In genomic region chr1:66806821-66807220, GRCm38 (mm10) we compare ENCODE assay signal across 21 mouse cellular contexts. TPM values are rescaled to one million over a fixed set of nuclear protein-coding genes. Genes with fewer than 3 reads are reported as not detected.
DNase-seq lines count a peak whose midpoint lies in the region; ATAC-seq lines count a peak whose summit lies in the region.
"Had no signal": no experiment of that assay in that cellular context is flagged by ENCODE, and none has a peak within 500 bp of the region (broad histone marks: within the 10 kb centered on the region; RNA-seq: fewer than 3 reads in every experiment).

No protein-coding gene starts in this region.

- H3K36me3 ChIP-seq in embryonic facial prominence, embryonic 10.5 days (replicated peaks) = peaks cover 3% of the 10 kb centered on the region; the same call in 1 of the 2 replicates
- H3K36me3 ChIP-seq: embryonic facial prominence, embryonic 12.5 days; hindbrain, embryonic 15.5 days had no signal

- no peak overlapping the region for H3K4me3 ChIP-seq in embryonic facial prominence, embryonic 10.5 days
- H3K4me3 ChIP-seq: embryonic facial prominence, embryonic 12.5 days; embryonic facial prominence, embryonic 15.5 days; heart, adult 2 months; hindbrain, embryonic 12.5 days; hindbrain, embryonic 15.5 days had no signal

- no peak for DNase-seq in frontal cortex, adult 2 months (ENCODE audit: extremely low spot score in 1 of 2, low spot score in 1 of 2)
- DNase-seq in adrenal gland, adult 8-10 months = peak; percentile 45
- peak; percentile 55 for DNase-seq in adrenal gland, postnatal 14 days
- no peak for DNase-seq in cerebellum, adult 9-10 months
- DNase-seq in embryonic facial prominence, embryonic 10.5 days (ENCODE audit: low spot score) = no peak
- DNase-seq: cerebellum, adult 11-12 months; cerebellum, adult 8-10 months; cerebellum, postnatal 14 days; forebrain, postnatal 0 days; gastrocnemius, postnatal 10 days; gastrocnemius, postnatal 36 days; heart, adult 2 months; kidney, adult 2 months had no signal

- peak; percentile 86 for ATAC-seq in frontal cortex, adult (ENCODE audit: low TSS enrichment)
- ATAC-seq: activated CD4-positive, CD25-positive, alpha-beta regulatory T cell, adult 4 months; forebrain, embryonic 14.5 days; forebrain, postnatal 0 days; intestine, postnatal 0 days had no signal

- no peak overlapping the region for H3K27ac ChIP-seq in embryonic facial prominence, embryonic 10.5 days (replicated peaks)
- H3K27ac ChIP-seq: embryonic facial prominence, embryonic 12.5 days; embryonic facial prominence, embryonic 15.5 days; heart, adult 2 months; hindbrain, embryonic 12.5 days; hindbrain, embryonic 15.5 days had no signal

- no peaks in the 10 kb centered on the region for H3K27me3 ChIP-seq in embryonic facial prominence, embryonic 10.5 days (replicated peaks; ENCODE audit: low read depth, poor library complexity, severe bottlenecking)
- H3K27me3 ChIP-seq: embryonic facial prominence, embryonic 12.5 days; embryonic facial prominence, embryonic 15.5 days; hindbrain, embryonic 12.5 days; hindbrain, embryonic 15.5 days had no signal

- 89% methylated on average over 1 of the region's 1 CpGs for WGBS in embryonic facial prominence, embryonic 10.5 days

- peaks cover 5% of the 10 kb centered on the region; the same call in 1 of the 2 replicates for H3K4me1 ChIP-seq in embryonic facial prominence, embryonic 10.5 days
- H3K4me1 ChIP-seq: embryonic facial prominence, embryonic 15.5 days; hindbrain, embryonic 12.5 days; hindbrain, embryonic 15.5 days had no signal

- H3K9me3 ChIP-seq in embryonic facial prominence, embryonic 10.5 days = no peaks in the 10 kb centered on the region
- H3K9me3 ChIP-seq: embryonic facial prominence, embryonic 12.5 days; embryonic facial prominence, embryonic 15.5 days; hindbrain, embryonic 12.5 days; hindbrain, embryonic 15.5 days had no signal

RNA-seq across cellular contexts. Expression of gene Kansl1l, which starts 10.5 kb away (rescaled TPM):
- polyA plus RNA-seq in frontal cortex, adult 2 months (2012; rRNA removed) = 10.3 and 12.7 TPM in 2 replicates
- 10 to 100 TPM; 15.2 to 28.9 (median 21.7) TPM for total RNA-seq in adrenal gland, adult 8-10 months (2022)
- 21.1 and 21.9 TPM in 2 replicates for total RNA-seq in adrenal gland, postnatal 14 days (2021)
- polyA plus RNA-seq in embryonic facial prominence, embryonic 10.5 days (2016; fragmentation: Nextera tagmentation; extraction: Ambion mirVana) = 9.3 and 10.6 TPM in 2 replicates

RNA-seq across cellular contexts. Expression of gene Acadl, which starts 56.3 kb away (rescaled TPM):
- 32.8 and 36.1 TPM in 2 replicates for polyA plus RNA-seq in frontal cortex, adult 2 months (2012; rRNA removed)
- 100 to 1,000 TPM; 240 to 411 (median 326) TPM for total RNA-seq in adrenal gland, adult 8-10 months (2022)
- total RNA-seq in adrenal gland, postnatal 14 days (2021) = 1,251 and 1,324 TPM in 2 replicates
- polyA plus RNA-seq in embryonic facial prominence, embryonic 10.5 days (2016; fragmentation: Nextera tagmentation; extraction: Ambion mirVana) = 35.7 and 40.4 TPM in 2 replicates

Comparison
In these comparisons a context has a peak if more than half of its experiments do, and no peak if none do; other contexts are left out.
1. DNase-seq: peak in adrenal gland, adult 8-10 months (single experiment) and adrenal gland, postnatal 14 days (single experiment); none in frontal cortex, adult 2 months (0 of 2), cerebellum, adult 9-10 months (single experiment) and embryonic facial prominence, embryonic 10.5 days (single experiment).